Mouse (Mus musculus) testis, postnatal 14 days (tissue): ENCODE measurements around the gene Trim60.

Experiments used
- DNase-seq: peaks from one replicate; pipeline ENCODE4 v3.0.0; 2021; ENCODE audit warnings: low spot score

Gene Trim60

DNA sequence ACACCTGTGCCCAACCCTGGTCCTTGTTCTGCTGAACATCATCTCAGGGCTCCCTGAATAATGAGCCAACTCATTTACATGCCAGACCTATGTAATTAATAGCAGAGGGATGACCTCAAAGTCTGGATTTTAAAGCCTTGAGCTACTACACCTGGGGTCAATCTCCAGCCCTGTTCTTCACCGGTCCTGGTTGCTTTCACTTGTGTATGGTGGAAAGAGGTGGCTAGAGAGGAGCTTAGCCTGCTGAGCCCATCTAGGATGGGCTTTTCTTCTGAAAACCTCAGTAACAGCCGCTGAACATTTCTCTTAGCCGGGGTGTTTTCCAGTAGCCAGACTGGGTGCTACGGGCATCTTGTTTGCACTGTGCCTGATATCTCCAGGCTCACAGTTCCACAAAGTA, 30.7 kb downstream of the Trim60 start, which contains the start of gene Trim75:
TSS of gene Trim75 (minus strand) at position 101 of the 400 bp plus-strand sequence.
- DNase-seq, result no peak

DNA sequence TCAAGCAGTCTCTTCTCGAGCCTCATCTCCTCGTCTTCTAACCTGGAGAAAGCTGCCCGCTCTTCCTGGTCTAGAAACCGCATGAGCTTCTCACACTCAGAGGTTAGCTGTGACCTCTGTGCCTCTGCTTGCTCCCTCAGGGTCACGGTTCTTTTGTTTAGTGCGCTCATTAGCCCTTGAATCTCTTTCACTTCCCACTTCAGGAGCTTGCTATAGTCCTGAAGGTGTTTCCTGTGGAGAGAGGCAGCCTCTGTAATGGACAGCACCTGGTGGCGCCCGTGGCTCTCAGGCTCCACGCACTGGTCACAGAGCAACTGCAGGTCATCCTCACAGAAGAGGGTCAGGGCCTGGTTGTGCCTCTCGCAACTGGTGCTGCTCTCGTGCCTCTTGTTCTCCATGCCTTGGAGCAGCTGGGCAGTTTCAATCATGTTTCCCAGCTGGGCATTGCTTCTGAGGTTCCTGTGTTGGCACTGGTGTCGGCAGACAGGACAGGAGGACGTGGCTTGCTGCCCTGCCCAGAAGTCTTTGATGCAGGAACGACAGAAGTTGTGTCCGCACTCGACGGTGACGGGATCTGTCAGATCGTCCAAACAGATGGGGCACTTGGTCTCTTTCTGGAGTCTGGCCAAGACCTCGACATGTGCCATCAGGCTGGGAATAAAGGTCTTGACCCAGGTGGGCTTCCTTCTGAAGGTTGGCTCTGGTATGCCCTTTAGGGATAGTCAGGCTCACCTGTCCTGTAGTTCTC, 35.1 kb downstream of the Trim60 start:
- no peak for DNase-seq

GRCm38 (mm10) chr8:64962836-64963235, 55.5 kb downstream of the Trim60 start:
- DNase-seq, result no peak

GRCm38 (mm10) chr8:64959025-64959424, 59.4 kb downstream of the Trim60 start:
- DNase-seq, result no peak

GRCm38 (mm10) chr8:64952101-64952500, 66.3 kb downstream of the Trim60 start:
- DNase-seq, result no peak
